Mouse (Mus musculus) limb, embryonic 14.5 days (tissue): Measurements from ENCODE around the gene Fgfr2. TPM values are rescaled to one million over a fixed set of nuclear protein-coding genes. Genes with fewer than 3 reads are reported as not detected.

Source experiments
- ATAC-seq: fragments of 200-750 bp; cut with Nextera tagmentation; 2 replicates; pipeline ENCODE4 v1.8.0; 2017; ENCODE audit warnings: low read depth, moderate number of reproducible peaks, moderate TSS enrichment; ENCODE audit not compliant: low FRiP score
- DNase-seq: peaks from one replicate; pipeline ENCODE4 v3.0.0-alpha.2; 2015; ENCODE audit warnings: low spot score
- H3K27ac ChIP-seq: fragments of 300-500 bp; sonication (generic); replicated peaks from 2 replicates; pipeline ENCODE4 v1.5.1; 2014; ENCODE audit warnings: low read depth, mild to moderate bottlenecking, low read length, moderate library complexity, mixed read lengths
- H3K27me3 ChIP-seq: fragments of 300-500 bp; sonication (generic); 2 replicates; pipeline ENCODE4 v1.6.1; 2014; ENCODE audit warnings: low read length, mixed read lengths; ENCODE audit not compliant: control insufficient read depth, insufficient read depth
- H3K36me3 ChIP-seq: fragments of 300-500 bp; sonication (generic); 2 replicates; pipeline ENCODE4 v1.6.1; 2014; ENCODE audit warnings: mild to moderate bottlenecking, low read length, moderate library complexity, mixed read lengths; ENCODE audit not compliant: control insufficient read depth, insufficient read depth
- H3K4me1 ChIP-seq: fragments of 300-500 bp; sonication (generic); 2 replicates; pipeline ENCODE4 v1.6.1; 2014; ENCODE audit warnings: antibody characterized with exemption, low read length, mixed read lengths; ENCODE audit not compliant: control insufficient read depth, insufficient read depth
- H3K4me2 ChIP-seq: fragments of 300-500 bp; sonication (generic); replicated peaks from 2 replicates; pipeline ENCODE4 v1.6.1; 2014; ENCODE audit warnings: low read depth, mild to moderate bottlenecking, low read length, moderate library complexity; ENCODE audit not compliant: severe bottlenecking
- H3K4me3 ChIP-seq: fragments of 300-500 bp; sonication (generic); replicated peaks from 2 replicates; pipeline ENCODE4 v1.5.1; 2014; ENCODE audit warnings: low read length
- H3K9ac ChIP-seq: fragments of 300-500 bp; sonication (generic); 2 replicates; pipeline ENCODE4 v1.6.1; 2014; ENCODE audit warnings: mild to moderate bottlenecking, low read depth, low read length, moderate library complexity; ENCODE audit not compliant: severe bottlenecking
- H3K9me3 ChIP-seq: fragments of 300-500 bp; sonication (generic); 2 replicates; pipeline ENCODE4 v1.6.1; 2016; ENCODE audit warnings: low read length; ENCODE audit not compliant: control insufficient read depth
- POLR2A ChIP-seq: fragments of 200-500 bp; IDR thresholded peaks from 2 replicates; pipeline ENCODE4 v1.8.0; 2012; ENCODE audit warnings: inconsistent platforms, mild to moderate bottlenecking, moderate library complexity, borderline replicate concordance; ENCODE audit not compliant: insufficient read depth, insufficient read length; ENCODE audit errors: extremely low read depth
- WGBS: fragments of 180-500 bp; shearing (Covaris S2); extraction: QIAGEN DNeasy Blood & Tissue Kit; methylation state at CpG from one replicate; pipeline ENCODE4 v1.1.7; 2014; 5-methylcytosine and 5-hydroxymethylcytosine counted together
- polyA plus RNA-seq, 2 experiments: library from polyadenylated mRNA; depleted of rRNA in 1 of 2; stranded (reverse) in 1 of 2; unstranded in 1 of 2; fragments of >200 nt; fragmentation: Nextera tagmentation in 1 of 2; extraction: Ambion mirVana in 1 of 2; gene quantifications; 2 replicates each; pipeline versions ENCODE4 v1.2.1 to v1.2.3; 2012 to 2014

Fgfr2 gene
- polyA plus RNA-seq, 2 experiments, result 131 to 133 TPM

- 73% methylated on average over 4 of the region's 4 CpGs for WGBS
- no peak for ATAC-seq
- H3K27me3 ChIP-seq, result no peaks in the 10 kb centered on the region
- no peak for TF ChIP-seq POLR2A
- no peaks in the 10 kb centered on the region for H3K36me3 ChIP-seq
- no peak overlapping the region for H3K27ac ChIP-seq
- no peaks in the 10 kb centered on the region; the same call in none of the 2 replicates for H3K4me1 ChIP-seq
- DNase-seq, result no peak
- H3K4me3 ChIP-seq, result no peak overlapping the region
- no peak overlapping the region for H3K9ac ChIP-seq
- no peak overlapping the region for H3K4me2 ChIP-seq
- no peaks in the 10 kb centered on the region for H3K9me3 ChIP-seq
Observed at GRCm38 (mm10) chr7:130558592-130558991, 2564.6 kb downstream of the Fgfr2 start.

DNA sequence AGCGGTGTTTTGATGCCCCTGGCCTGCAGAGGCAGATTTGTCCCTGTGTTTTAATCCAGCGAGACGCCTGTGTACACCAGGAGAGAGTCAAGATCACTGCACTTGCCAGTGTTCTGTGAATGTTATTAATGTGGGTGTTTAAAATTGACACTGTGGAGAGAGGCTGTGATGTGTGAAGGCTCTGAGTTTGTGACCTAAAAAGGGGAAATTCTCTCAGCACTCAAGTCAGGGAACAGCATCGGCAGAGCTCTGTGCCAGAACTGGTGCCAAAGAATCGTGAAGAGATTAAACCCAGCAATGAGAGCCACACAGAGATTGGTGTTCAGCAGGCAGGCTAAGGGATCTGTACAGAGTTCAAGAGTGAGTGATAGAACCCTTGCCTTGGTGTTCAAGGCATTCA is 2567.6 kb downstream of the Fgfr2 start:
- 73% methylated on average over 5 of the region's 5 CpGs for WGBS
- Histone ChIP-seq H3K4me1 (peaks cover 4% of the 10 kb centered on the region), H3K27ac (no peak overlapping the region), H3K27me3 (no peaks in the 10 kb centered on the region), H3K4me2 (no peak overlapping the region), H3K9ac (no peak overlapping the region), H3K36me3 (no peaks in the 10 kb centered on the region), H3K9me3 (no peaks in the 10 kb centered on the region), H3K4me3 (no peak overlapping the region)
- TF ChIP-seq POLR2A, result no peak
- ATAC-seq, result no peak
- DNase-seq, result no peak

DNA sequence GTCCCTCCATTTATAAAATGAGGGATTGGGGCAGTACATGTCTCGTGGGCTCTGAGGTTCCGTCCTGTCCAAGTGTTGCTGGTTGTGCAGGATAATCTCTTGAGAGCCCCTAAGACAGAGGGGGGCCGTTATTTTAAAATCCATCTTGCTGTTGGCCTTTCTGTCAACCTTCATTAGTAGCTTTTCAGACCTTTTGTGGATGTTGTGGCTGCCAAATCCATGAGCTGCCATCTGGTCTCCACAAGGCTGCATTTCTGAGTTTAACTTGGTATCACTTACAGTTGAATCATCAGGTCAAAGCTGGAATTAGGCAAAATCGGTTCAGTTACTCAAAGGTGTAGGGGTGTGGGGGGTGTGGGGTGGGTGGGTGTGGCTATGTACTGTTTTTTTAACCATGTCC is 2569.8 kb downstream of the Fgfr2 start:
- no peak for ATAC-seq
- DNase-seq, result no peak
- Histone ChIP-seq H3K9me3 (no peaks in the 10 kb centered on the region; the same call in 1 of the 2 replicates), H3K9ac (no peak overlapping the region), H3K27ac (no peak overlapping the region), H3K4me2 (no peak overlapping the region), H3K4me1 (peaks cover 4% of the 10 kb centered on the region), H3K36me3 (no peaks in the 10 kb centered on the region), H3K27me3 (no peaks in the 10 kb centered on the region), H3K4me3 (no peak overlapping the region)
- WGBS, result 45% methylated on average over 4 of the region's 4 CpGs
- no peak for TF ChIP-seq POLR2A

- WGBS, result 53% methylated on average over 5 of the region's 5 CpGs
- peaks cover 4% of the 10 kb centered on the region for H3K4me1 ChIP-seq
- DNase-seq (no peak), ATAC-seq (no peak)
- no peaks in the 10 kb centered on the region; the same call in 1 of the 2 replicates for H3K9me3 ChIP-seq
- no peak for TF ChIP-seq POLR2A
- no peak overlapping the region for H3K4me3 ChIP-seq
- H3K27ac ChIP-seq, result peak overlapping the region; percentile 38; the same call in 1 of the 2 replicates
- H3K4me2 ChIP-seq, result no peak overlapping the region
- H3K36me3 ChIP-seq, result no peaks in the 10 kb centered on the region
- H3K9ac ChIP-seq, result no peak overlapping the region
- no peaks in the 10 kb centered on the region for H3K27me3 ChIP-seq
Observed at GRCm38 (mm10) chr7:130552780-130553179, 2570.4 kb downstream of the Fgfr2 start.

DNA sequence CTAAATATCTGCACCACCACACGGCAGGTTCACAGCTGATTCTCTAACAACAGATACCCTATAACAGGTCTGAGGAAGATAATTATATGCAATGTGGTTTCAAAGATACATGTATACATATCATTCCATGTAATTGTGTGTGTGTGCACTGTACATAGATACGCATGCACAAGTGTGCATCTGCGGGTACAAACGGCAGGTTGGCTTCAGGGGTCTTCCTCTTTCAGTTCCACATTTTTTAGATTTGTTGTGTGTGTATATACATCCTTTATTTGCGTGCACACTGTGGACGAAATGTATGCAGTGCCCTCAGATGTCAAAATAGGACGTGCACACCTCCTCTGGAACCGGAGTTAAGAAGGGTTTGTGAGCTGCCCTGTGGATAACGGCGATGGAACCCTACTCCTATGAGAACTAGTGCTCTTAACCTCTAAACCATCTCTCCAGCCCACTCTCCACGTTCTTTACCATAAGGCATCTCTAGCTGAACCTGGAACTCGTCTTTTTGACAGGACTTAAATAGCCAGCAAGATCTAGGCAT is 2575.4 kb downstream of the Fgfr2 start:
- Histone ChIP-seq H3K27me3 (no peaks in the 10 kb centered on the region), H3K9ac (peak overlapping the region; percentile 97; the same call in 1 of the 2 replicates), H3K36me3 (peaks cover 19% of the 10 kb centered on the region), H3K4me1 (peaks cover 9% of the 10 kb centered on the region), H3K9me3 (no peaks in the 10 kb centered on the region; the same call in 1 of the 2 replicates), H3K27ac (no peak overlapping the region), H3K4me3 (0 out of 2 replicates have a peak overlapping the region, but pooled peaks have one; percentile 88), H3K4me2 (no peak overlapping the region)
- no peak for TF ChIP-seq POLR2A
- ATAC-seq (no peak), DNase-seq (no peak)
- WGBS, result 79% methylated on average over 12 of the region's 12 CpGs
